9 mouse cellular contexts compared by ENCODE assay signal in the genomic region with DNA sequence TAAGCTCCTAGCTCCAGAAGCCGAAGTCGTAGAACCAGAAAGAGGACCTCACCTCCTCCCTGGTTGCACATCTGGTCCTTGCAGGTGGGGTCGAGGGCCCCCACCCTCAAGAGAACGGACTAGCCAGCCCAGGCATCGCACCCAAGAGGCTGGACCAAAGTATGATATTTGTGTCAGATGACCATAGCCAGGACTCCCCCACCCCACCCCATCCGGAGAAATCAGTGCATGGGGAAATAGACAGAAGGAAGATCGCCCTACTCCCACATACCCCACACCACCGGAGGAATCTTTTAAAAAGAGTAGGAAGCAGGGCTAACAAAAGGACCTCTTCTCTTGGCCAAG. TPM values are rescaled to one million over a fixed set of nuclear protein-coding genes. Genes with fewer than 3 reads are reported as not detected.
A peak's percentile ranks its signal among the peaks of the same experiment; 100 is the strongest.
DNase-seq lines count a peak whose midpoint lies in the region; ATAC-seq and TF ChIP-seq lines count a peak whose summit lies in the region.
"Had no signal": no experiment of that assay in that cellular context is flagged by ENCODE, and none has a peak within 500 bp of the region (broad histone marks: within the 10 kb centered on the region; RNA-seq: fewer than 3 reads in every experiment).

No protein-coding gene starts in this region.

- H3K4me3 ChIP-seq in kidney, adult 2 months (ENCODE audit: insufficient read depth, low read depth, low read length), result peak overlapping the region; percentile 69; the same call in 1 of the 2 replicates
- H3K4me3 ChIP-seq in cortical plate, adult 2 months (ENCODE audit: insufficient read depth, low read length), result peak overlapping the region; percentile 26
- peak overlapping the region; percentile 58; the same call in 1 of the 2 replicates for H3K4me3 ChIP-seq in hindbrain, embryonic 13.5 days
- no peak overlapping the region for H3K4me3 ChIP-seq in midbrain, embryonic 14.5 days (replicated peaks; ENCODE audit: low read depth, low read length)

- no peak for TF ChIP-seq POLR2A in kidney, adult 2 months (IDR thresholded peaks at IDR 0.05; ENCODE audit: low read depth, low read length)
- no peak for TF ChIP-seq POLR2A in cortical plate, adult 2 months (IDR thresholded peaks at IDR 0.05; ENCODE audit: extremely low read depth, insufficient read depth, low read length)

- peak overlapping the region; percentile 99 for H3K4me2 ChIP-seq in hindbrain, embryonic 13.5 days
- peak overlapping the region; percentile 99 for H3K4me2 ChIP-seq in midbrain, embryonic 14.5 days (ENCODE audit: low read length)

- no peak overlapping the region for H3K27ac ChIP-seq in kidney, adult 2 months (ENCODE audit: insufficient read depth, low read depth, low read length)
- H3K27ac ChIP-seq in cortical plate, adult 2 months (ENCODE audit: insufficient read depth, low read length), result no peak overlapping the region
- no peak overlapping the region for H3K27ac ChIP-seq in hindbrain, embryonic 13.5 days
- H3K27ac ChIP-seq in midbrain, embryonic 14.5 days (replicated peaks; ENCODE audit: low read depth, low read length), result no peak overlapping the region

- no peak for ATAC-seq in hindbrain, embryonic 13.5 days (ENCODE audit: low FRiP score)
- no peak for ATAC-seq in midbrain, embryonic 14.5 days (ENCODE audit: low FRiP score, low TSS enrichment)

- no peak for DNase-seq in kidney, adult 2 months
- no peak for DNase-seq in kidney, adult 8-10 months
- no peak for DNase-seq in midbrain, embryonic 14.5 days
- DNase-seq in right cerebral cortex, postnatal 36 days (ENCODE audit: low spot score in 2 of 2), result no peak
- no peak for DNase-seq in adrenal gland, adult 18-20 months (ENCODE audit: low spot score in 2 of 2)
- no peak for DNase-seq in spleen, adult 18-20 months

- no peaks in the 10 kb centered on the region for H3K27me3 ChIP-seq in kidney, adult 2 months (replicated peaks; ENCODE audit: control insufficient read depth, insufficient read depth, low read length)
- peaks cover 84% of the 10 kb centered on the region for H3K27me3 ChIP-seq in hindbrain, embryonic 13.5 days
- peaks cover 58% of the 10 kb centered on the region; the same call in 1 of the 2 replicates for H3K27me3 ChIP-seq in midbrain, embryonic 14.5 days (ENCODE audit: control insufficient read depth, insufficient read depth, low read length)

- no peaks in the 10 kb centered on the region for H3K36me3 ChIP-seq in kidney, adult 2 months (ENCODE audit: control insufficient read depth, insufficient read depth, low read length)
- H3K36me3 ChIP-seq in hindbrain, embryonic 13.5 days, result peaks cover 4% of the 10 kb centered on the region; the same call in 1 of the 2 replicates
- no peaks in the 10 kb centered on the region for H3K36me3 ChIP-seq in midbrain, embryonic 14.5 days (ENCODE audit: control insufficient read depth, insufficient read depth, low read length)

- peak overlapping the region; percentile 77; the same call in 1 of the 2 replicates for H3K9ac ChIP-seq in hindbrain, embryonic 13.5 days
- no peak overlapping the region for H3K9ac ChIP-seq in midbrain, embryonic 14.5 days (replicated peaks; ENCODE audit: low read length)

- WGBS in kidney, adult 2 months, result 45% methylated on average over 8 of the region's 8 CpGs
- WGBS in hindbrain, embryonic 13.5 days, result 53% methylated on average over 8 of the region's 8 CpGs
- 49% methylated on average over 8 of the region's 8 CpGs for WGBS in midbrain, embryonic 14.5 days

- no peak for TF ChIP-seq CTCF in kidney, adult 2 months (conservative IDR thresholded peaks at IDR 0.05; ENCODE audit: insufficient read depth, insufficient read length, low read depth, low read length)
- TF ChIP-seq CTCF in cortical plate, adult 2 months (IDR thresholded peaks at IDR 0.05; ENCODE audit: extremely low read depth, insufficient read depth, low read length), result no peak

- H3K9me3 ChIP-seq in hindbrain, embryonic 13.5 days, result no peaks in the 10 kb centered on the region
- no peaks in the 10 kb centered on the region for H3K9me3 ChIP-seq in midbrain, embryonic 14.5 days (ENCODE audit: control insufficient read depth, low read length)

- H3K4me1 ChIP-seq in kidney, adult 2 months (ENCODE audit: control insufficient read depth, insufficient read depth, low read length), result peaks cover 5% of the 10 kb centered on the region; the same call in 1 of the 2 replicates
- no peaks in the 10 kb centered on the region; the same call in 1 of the 2 replicates for H3K4me1 ChIP-seq in cortical plate, adult 2 months (ENCODE audit: control insufficient read depth, insufficient read depth, low read length)
- peaks cover 27% of the 10 kb centered on the region for H3K4me1 ChIP-seq in hindbrain, embryonic 13.5 days (replicated peaks)
- H3K4me1 ChIP-seq in midbrain, embryonic 14.5 days (ENCODE audit: control insufficient read depth, insufficient read depth, low read length), result peaks cover 5% of the 10 kb centered on the region

RNA-seq across cellular contexts. Expression of a gene that starts 0.9 kb away (rescaled TPM):
- polyA plus RNA-seq in kidney, adult 2 months (2012; rRNA removed), result 4.4 and 7.9 TPM in 2 replicates
- polyA plus RNA-seq in cortical plate, adult 2 months (2012; rRNA removed), result 154 and 169 TPM in 2 replicates
- polyA plus RNA-seq in hindbrain, embryonic 13.5 days (2015; fragmentation: Nextera tagmentation; extraction: Ambion mirVana), result 0.12 and 0.19 TPM in 2 replicates
- polyA plus RNA-seq in midbrain, embryonic 14.5 days (2014; fragmentation: Nextera tagmentation; extraction: Ambion mirVana), result 0.26 and 0.32 TPM in 2 replicates
- total RNA-seq in adrenal gland, adult 18-20 months (2021), result 1 to 10 TPM; 2.0 to 2.9 TPM

RNA-seq across cellular contexts. Expression of a gene that starts 26.4 kb away (rescaled TPM):
- polyA plus RNA-seq in kidney, adult 2 months (2012; rRNA removed), result 22.3 and 31.4 TPM in 2 replicates
- polyA plus RNA-seq in cortical plate, adult 2 months (2012; rRNA removed), result 150 and 151 TPM in 2 replicates
- polyA plus RNA-seq in hindbrain, embryonic 13.5 days (2015; fragmentation: Nextera tagmentation; extraction: Ambion mirVana), result 29.4 and 31.0 TPM in 2 replicates
- 42.6 and 43.7 TPM in 2 replicates for polyA plus RNA-seq in midbrain, embryonic 14.5 days (2014; fragmentation: Nextera tagmentation; extraction: Ambion mirVana)
- total RNA-seq in adrenal gland, adult 18-20 months (2021), result 1 to 10 TPM; 7.9 to 8.3 TPM
- total RNA-seq: neutrophil, adult 5-6 weeks had no signal

RNA-seq across cellular contexts. Expression of a gene that starts 30.3 kb away (rescaled TPM):
- polyA plus RNA-seq in kidney, adult 2 months (2012; rRNA removed), result 53.2 and 58.5 TPM in 2 replicates
- 204 and 230 TPM in 2 replicates for polyA plus RNA-seq in cortical plate, adult 2 months (2012; rRNA removed)
- polyA plus RNA-seq in hindbrain, embryonic 13.5 days (2015; fragmentation: Nextera tagmentation; extraction: Ambion mirVana), result 14.3 and 15.1 TPM in 2 replicates
- polyA plus RNA-seq in midbrain, embryonic 14.5 days (2014; fragmentation: Nextera tagmentation; extraction: Ambion mirVana), result 23.1 and 25.1 TPM in 2 replicates
- 10 to 100 TPM; 47.7 to 49.2 TPM for total RNA-seq in adrenal gland, adult 18-20 months (2021)

RNA-seq across cellular contexts. Expression of a gene that starts 51.8 kb away (rescaled TPM):
- 2.7 and 3.2 TPM in 2 replicates for polyA plus RNA-seq in kidney, adult 2 months (2012; rRNA removed)
- polyA plus RNA-seq in cortical plate, adult 2 months (2012; rRNA removed), result 0.64 and 0.77 TPM in 2 replicates
- polyA plus RNA-seq in hindbrain, embryonic 13.5 days (2015; fragmentation: Nextera tagmentation; extraction: Ambion mirVana), result 1.9 and 3.3 TPM in 2 replicates
- 1.8 and 2.0 TPM in 2 replicates for polyA plus RNA-seq in midbrain, embryonic 14.5 days (2014; fragmentation: Nextera tagmentation; extraction: Ambion mirVana)
- 10 to 100 TPM; 16.7 to 27.6 TPM for total RNA-seq in adrenal gland, adult 18-20 months (2021)

RNA-seq across cellular contexts. Expression of a gene that starts 52.7 kb away (rescaled TPM):
- 19.4 and 24.4 TPM in 2 replicates for polyA plus RNA-seq in kidney, adult 2 months (2012; rRNA removed)
- 6.8 and 7.2 TPM in 2 replicates for polyA plus RNA-seq in cortical plate, adult 2 months (2012; rRNA removed)
- polyA plus RNA-seq in hindbrain, embryonic 13.5 days (2015; fragmentation: Nextera tagmentation; extraction: Ambion mirVana), result 14.9 and 15.5 TPM in 2 replicates
- 11.7 and 12.0 TPM in 2 replicates for polyA plus RNA-seq in midbrain, embryonic 14.5 days (2014; fragmentation: Nextera tagmentation; extraction: Ambion mirVana)
- total RNA-seq in adrenal gland, adult 18-20 months (2021), result 10 to 100 TPM; 11.0 to 12.9 TPM

Comparison
In these comparisons a context has a peak if more than half of its experiments do, and no peak if none do; other contexts are left out.
1. RNA of a gene that starts 0.9 kb away (polyA plus RNA-seq): 154 to 169 TPM in cortical plate, adult 2 months; 4.4 to 7.9 TPM in kidney, adult 2 months, 0.26 to 0.32 TPM in midbrain, embryonic 14.5 days and 0.12 to 0.19 TPM in hindbrain, embryonic 13.5 days; every median in the first group is over 10 times any median in the second.